Mouse (Mus musculus): ENCODE measurements around the gene Asgr2. TPM values are rescaled to one million over a fixed set of nuclear protein-coding genes. Genes with fewer than 3 reads are reported as not detected.

The Asgr2 gene
- not detected in 2 replicates for polyA plus RNA-seq (2021; fragmentation: Nextera tagmentation)
- long read RNA-seq, experiment 1 = 0 reads
- long read RNA-seq, experiment 2 = 0 reads

DNA sequence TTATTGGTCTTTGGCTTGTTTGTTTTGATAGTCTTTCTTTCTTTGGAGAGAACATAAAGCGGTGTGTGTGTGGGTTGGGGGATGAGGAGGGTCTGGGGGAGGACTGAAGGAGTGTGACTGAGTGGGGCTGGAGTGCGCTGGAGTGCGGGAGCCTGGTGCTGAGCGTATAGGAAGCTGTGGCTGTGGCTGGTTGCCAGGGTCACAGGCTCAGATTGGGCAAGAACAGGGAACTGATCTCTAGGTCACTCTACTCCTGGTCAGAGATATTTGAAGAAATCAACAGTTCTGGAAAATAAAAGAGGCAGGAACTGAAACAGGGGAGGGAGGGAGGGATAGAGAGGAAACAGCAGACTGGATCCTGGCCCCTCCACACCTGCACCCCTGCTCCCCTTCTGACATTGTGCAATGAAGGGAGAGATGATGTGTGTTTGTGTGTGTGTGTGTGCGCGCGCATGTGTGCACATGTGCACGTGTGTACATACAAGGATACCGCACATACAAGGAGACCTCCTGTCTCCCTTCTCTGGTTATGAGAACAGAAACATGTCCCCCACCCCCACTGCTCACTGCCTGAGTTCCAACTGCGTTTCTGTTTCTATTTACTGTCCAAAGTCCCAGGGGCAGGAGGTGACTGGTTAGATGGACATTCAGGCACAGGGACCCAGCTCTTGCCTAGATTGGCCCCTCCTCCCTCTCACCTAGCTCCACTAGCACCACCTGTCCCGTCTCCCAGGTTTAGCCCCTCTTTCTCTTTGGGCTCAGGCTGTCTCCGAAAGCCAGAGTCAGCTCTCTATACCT is at the start of gene Asgr2:
Gene Asgr2, plus strand, starts transcription at position 659 of the 798 bp plus-strand sequence.

DNA sequence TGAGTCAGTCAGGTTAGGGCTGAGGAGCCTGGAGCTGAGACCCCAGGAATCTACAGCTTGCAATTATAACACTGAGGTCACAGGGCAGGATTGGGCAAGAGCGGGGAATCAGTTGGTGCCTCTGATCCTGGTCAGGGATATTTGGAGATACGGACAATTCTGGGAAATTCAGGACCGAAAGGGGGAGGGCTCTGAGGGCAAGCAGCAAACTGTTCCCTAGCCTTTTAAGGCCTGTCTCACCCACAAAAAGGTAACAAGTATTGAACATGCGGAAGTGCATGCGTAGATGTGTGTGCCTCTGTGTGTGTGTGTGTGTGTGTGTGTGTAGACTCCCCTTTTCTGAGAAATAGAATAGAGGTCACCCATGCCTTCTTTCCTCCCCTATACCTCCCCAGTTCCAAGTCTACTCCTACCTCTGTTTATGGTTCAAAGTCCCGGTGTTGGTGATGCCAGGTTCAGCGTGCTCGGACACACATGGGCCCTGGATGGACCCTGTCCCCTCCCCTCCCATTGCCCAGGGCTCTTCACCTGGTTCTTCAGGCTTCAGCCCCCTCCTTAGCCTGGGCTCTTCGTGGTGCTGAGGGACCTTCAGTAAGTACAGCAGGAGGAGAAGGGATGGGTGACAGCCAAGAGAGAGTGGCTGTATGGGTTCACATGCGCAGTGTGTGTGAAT is 38.4 kb upstream of the Asgr2 start, which contains the start of gene Asgr1:
Gene Asgr1, plus strand, starts transcription at position 188 of the 673 bp plus-strand sequence.

DNA sequence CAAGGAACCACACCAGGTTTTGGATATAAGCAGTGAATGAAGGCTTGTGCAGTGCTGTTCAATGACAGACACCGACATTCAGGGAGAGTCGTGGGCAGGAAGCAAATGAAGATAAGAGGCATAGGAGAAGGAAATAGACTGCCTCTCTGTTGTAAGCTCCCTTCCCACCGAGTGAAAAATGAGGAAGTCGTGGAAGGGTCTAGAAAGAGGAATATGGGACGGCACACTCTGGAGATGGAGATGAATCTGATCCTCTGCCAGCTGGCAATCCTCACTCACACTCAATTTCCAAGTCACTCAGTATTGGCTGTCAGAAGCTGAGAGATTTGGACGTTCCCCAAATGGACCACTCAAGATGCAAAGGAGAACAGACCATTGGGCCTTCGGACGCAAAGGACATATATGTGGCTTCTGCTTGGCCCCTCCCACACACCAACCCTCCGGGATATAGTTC is 37.5 kb downstream of the Asgr2 start, which contains the start of gene Mgl2:
Gene Mgl2, plus strand, starts transcription at position 404 of the 454 bp plus-strand sequence.

Other genes with a start within 250 kb of the Asgr2 start
- gene Plscr3, start 246.3 kb upstream of the Asgr2 start, polyA plus RNA-seq (2021; fragmentation: Nextera tagmentation) = 5.0 and 5.4 TPM in 2 replicates
- gene Tnk1, start 233.9 kb upstream of the Asgr2 start, polyA plus RNA-seq (2021; fragmentation: Nextera tagmentation) = not detected in 2 replicates
- not detected in 2 replicates for gene Tmem95, start 214.6 kb upstream of the Asgr2 start, polyA plus RNA-seq (2021; fragmentation: Nextera tagmentation)
- 0.63 and 0.64 TPM in 2 replicates for gene Kctd11, start 211.2 kb upstream of the Asgr2 start, polyA plus RNA-seq (2021; fragmentation: Nextera tagmentation)
- not detected in 2 replicates for gene Acap1, start 197.1 kb upstream of the Asgr2 start, polyA plus RNA-seq (2021; fragmentation: Nextera tagmentation)
- 0.24 and 0.34 TPM in 2 replicates for gene 2810408A11Rik, start 191.7 kb upstream of the Asgr2 start, polyA plus RNA-seq (2021; fragmentation: Nextera tagmentation)
- 9.8 and 12.3 TPM in 2 replicates for gene Neurl4, start 191.6 kb upstream of the Asgr2 start, polyA plus RNA-seq (2021; fragmentation: Nextera tagmentation)
- gene Gps2, start 178.8 kb upstream of the Asgr2 start, polyA plus RNA-seq (2021; fragmentation: Nextera tagmentation) = 20.7 and 21.7 TPM in 2 replicates
- gene Eif5a, start 170.7 kb upstream of the Asgr2 start, polyA plus RNA-seq (2021; fragmentation: Nextera tagmentation) = 766 and 767 TPM in 2 replicates
- gene Ybx2, start 156.8 kb upstream of the Asgr2 start, polyA plus RNA-seq (2021; fragmentation: Nextera tagmentation) = 0.35 TPM in 1 of 2 replicates, not detected in the other
- gene Slc2a4, start 144.5 kb upstream of the Asgr2 start, polyA plus RNA-seq (2021; fragmentation: Nextera tagmentation) = 0.43 and 0.93 TPM in 2 replicates
- not detected in 2 replicates for gene Cldn7, start 127.9 kb upstream of the Asgr2 start, polyA plus RNA-seq (2021; fragmentation: Nextera tagmentation)
- gene Ctdnep1, start 111.5 kb upstream of the Asgr2 start, polyA plus RNA-seq (2021; fragmentation: Nextera tagmentation) = 15.1 and 15.6 TPM in 2 replicates
- gene Elp5, start 110.1 kb upstream of the Asgr2 start, polyA plus RNA-seq (2021; fragmentation: Nextera tagmentation) = 101 and 106 TPM in 2 replicates
- gene Gabarap, start 101.5 kb upstream of the Asgr2 start, polyA plus RNA-seq (2021; fragmentation: Nextera tagmentation) = 359 and 408 TPM in 2 replicates
- gene Phf23, start 96.9 kb upstream of the Asgr2 start, polyA plus RNA-seq (2021; fragmentation: Nextera tagmentation) = 8.8 and 10.5 TPM in 2 replicates
- 1.4 and 1.7 TPM in 2 replicates for gene Dvl2, start 92.0 kb upstream of the Asgr2 start, polyA plus RNA-seq (2021; fragmentation: Nextera tagmentation)
- 61.5 and 64.6 TPM in 2 replicates for gene Acadvl, start 77.2 kb upstream of the Asgr2 start, polyA plus RNA-seq (2021; fragmentation: Nextera tagmentation)
- gene Dlg4, start 75.7 kb upstream of the Asgr2 start, polyA plus RNA-seq (2021; fragmentation: Nextera tagmentation) = 64.5 and 70.1 TPM in 2 replicates
- 0.48 and 2.2 TPM in 2 replicates for gene Asgr1, start 38.6 kb upstream of the Asgr2 start, polyA plus RNA-seq (2021; fragmentation: Nextera tagmentation)
- 0.34 and 0.46 TPM in 2 replicates for gene Mgl2, start 37.7 kb downstream of the Asgr2 start, polyA plus RNA-seq (2021; fragmentation: Nextera tagmentation)
- 0.34 and 0.69 TPM in 2 replicates for gene Clec10a, start 63.6 kb downstream of the Asgr2 start, polyA plus RNA-seq (2021; fragmentation: Nextera tagmentation)
- 4.8 and 6.3 TPM in 2 replicates for gene Slc16a11, start 120.1 kb downstream of the Asgr2 start, polyA plus RNA-seq (2021; fragmentation: Nextera tagmentation)
- gene Slc16a13, start 128.4 kb downstream of the Asgr2 start, polyA plus RNA-seq (2021; fragmentation: Nextera tagmentation) = 2.4 and 3.5 TPM in 2 replicates
- gene Bcl6b, start 137.2 kb downstream of the Asgr2 start, polyA plus RNA-seq (2021; fragmentation: Nextera tagmentation) = 0.25 and 0.31 TPM in 2 replicates
- 75.4 and 84.9 TPM in 2 replicates for gene 0610010K14Rik, start 145.3 kb downstream of the Asgr2 start, polyA plus RNA-seq (2021; fragmentation: Nextera tagmentation)
- gene Gm21988, start 147.2 kb downstream of the Asgr2 start, polyA plus RNA-seq (2021; fragmentation: Nextera tagmentation) = 16.6 and 17.2 TPM in 2 replicates
- gene Rnasek, start 147.2 kb downstream of the Asgr2 start, polyA plus RNA-seq (2021; fragmentation: Nextera tagmentation) = 921 and 941 TPM in 2 replicates
- 0.28 and 0.30 TPM in 2 replicates for gene Alox12, start 162.7 kb downstream of the Asgr2 start, polyA plus RNA-seq (2021; fragmentation: Nextera tagmentation)
- 0.25 and 0.55 TPM in 2 replicates for gene Alox12e, start 230.0 kb downstream of the Asgr2 start, polyA plus RNA-seq (2021; fragmentation: Nextera tagmentation)

Data from layer of hippocampus, adult 6 months (tissue).